Mouse (Mus musculus) midbrain, embryonic 12.5 days (tissue): ENCODE results near the gene Skiv2l. TPM values are rescaled to one million over a fixed set of nuclear protein-coding genes. Genes with fewer than 3 reads are reported as not detected.

Source experiments
- ATAC-seq: fragments of 200-750 bp; cut with Nextera tagmentation; 2 replicates; pipeline ENCODE4 v1.8.0; 2017; ENCODE audit warnings: low read depth, moderate TSS enrichment, moderate library complexity; ENCODE audit not compliant: low FRiP score
- H3K27ac ChIP-seq: fragments of 300-500 bp; sonication (generic); replicated peaks from 2 replicates; pipeline ENCODE4 v1.5.1; 2016; ENCODE audit warnings: mild to moderate bottlenecking
- H3K27me3 ChIP-seq: fragments of 300-500 bp; sonication (generic); 2 replicates; pipeline ENCODE4 v1.6.1; 2016; ENCODE audit warnings: mild to moderate bottlenecking
- H3K36me3 ChIP-seq: fragments of 300-500 bp; sonication (generic); 2 replicates; pipeline ENCODE4 v1.6.1; 2016
- H3K4me1 ChIP-seq: fragments of 300-500 bp; sonication (generic); 2 replicates; pipeline ENCODE4 v1.6.1; 2016
- H3K4me2 ChIP-seq: fragments of 300-500 bp; sonication (generic); replicated peaks from 2 replicates; pipeline ENCODE4 v1.6.1; 2016; ENCODE audit warnings: mild to moderate bottlenecking, moderate library complexity
- H3K4me3 ChIP-seq: fragments of 300-500 bp; sonication (generic); 2 replicates; pipeline ENCODE4 v1.5.1; 2016; ENCODE audit warnings: mild to moderate bottlenecking
- H3K9ac ChIP-seq: fragments of 300-500 bp; sonication (generic); replicated peaks from 2 replicates; pipeline ENCODE4 v1.6.1; 2016; ENCODE audit warnings: mild to moderate bottlenecking, moderate library complexity
- H3K9me3 ChIP-seq: fragments of 300-500 bp; sonication (generic); 2 replicates; pipeline ENCODE4 v1.6.1; 2016; ENCODE audit warnings: mild to moderate bottlenecking
- WGBS: fragments of 180-500 bp; shearing (Covaris S2); methylation state at CpG from one replicate; pipeline ENCODE4 v1.1.7; 2016; 5-methylcytosine and 5-hydroxymethylcytosine counted together
- polyA plus RNA-seq: library from polyadenylated mRNA; unstranded; fragments of >200 nt; fragmentation: Nextera tagmentation; extraction: Ambion mirVana; gene quantifications from 2 replicates; pipeline ENCODE4 v1.2.1, GENCODE M21; 2016

Gene Skiv2l
- polyA plus RNA-seq, 1 experiment from 2014 or later: 71.5 TPM

- no peak overlapping the region for H3K9ac ChIP-seq
- peaks cover 19% of the 10 kb centered on the region for H3K4me1 ChIP-seq
- 96% methylated on average over 2 of the region's 2 CpGs for WGBS
- H3K27ac ChIP-seq: no peak overlapping the region
- H3K4me3 ChIP-seq: no peak overlapping the region
- peaks cover 7% of the 10 kb centered on the region for H3K36me3 ChIP-seq
- no peaks in the 10 kb centered on the region for H3K27me3 ChIP-seq
- no peak overlapping the region for H3K4me2 ChIP-seq
- H3K9me3 ChIP-seq: no peaks in the 10 kb centered on the region
- no peak for ATAC-seq
These were observed 41.4 kb upstream of the Skiv2l start for GRCm38 (mm10) chr17:34891377-34891776.

GRCm38 (mm10) chr17:34890074-34890743 lies 40.2 kb upstream of the Skiv2l start:
- Histone ChIP-seq H3K9me3 (no peaks in the 10 kb centered on the region), H3K27me3 (no peaks in the 10 kb centered on the region), H3K9ac (no peak overlapping the region), H3K27ac (no peak overlapping the region), H3K4me1 (peaks cover 8% of the 10 kb centered on the region), H3K36me3 (no peaks in the 10 kb centered on the region), H3K4me2 (no peak overlapping the region), H3K4me3 (no peak overlapping the region)
- ATAC-seq: no peak
- 87% methylated on average over 12 of the region's 12 CpGs for WGBS

DNA sequence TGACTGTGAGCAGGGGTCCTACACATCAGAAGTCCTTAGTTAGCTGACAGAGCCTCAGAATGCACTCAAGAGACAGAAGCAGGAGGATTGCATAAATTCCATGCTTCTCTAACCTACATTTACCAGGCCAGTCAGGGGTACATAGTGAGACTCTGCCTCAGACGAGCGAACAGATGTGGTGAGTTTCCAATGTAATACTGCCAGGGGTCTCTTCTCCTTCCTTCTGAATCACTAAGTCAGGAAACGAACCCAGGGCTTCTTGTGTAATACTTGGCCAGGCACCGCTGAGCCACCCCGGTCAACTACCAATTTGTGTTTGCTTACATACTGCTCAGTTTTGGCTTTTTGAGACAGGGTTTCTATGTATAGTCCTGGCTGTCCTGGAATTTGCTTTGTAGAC lies 37.9 kb upstream of the Skiv2l start:
- WGBS: 87% methylated on average over 5 of the region's 5 CpGs

DNA sequence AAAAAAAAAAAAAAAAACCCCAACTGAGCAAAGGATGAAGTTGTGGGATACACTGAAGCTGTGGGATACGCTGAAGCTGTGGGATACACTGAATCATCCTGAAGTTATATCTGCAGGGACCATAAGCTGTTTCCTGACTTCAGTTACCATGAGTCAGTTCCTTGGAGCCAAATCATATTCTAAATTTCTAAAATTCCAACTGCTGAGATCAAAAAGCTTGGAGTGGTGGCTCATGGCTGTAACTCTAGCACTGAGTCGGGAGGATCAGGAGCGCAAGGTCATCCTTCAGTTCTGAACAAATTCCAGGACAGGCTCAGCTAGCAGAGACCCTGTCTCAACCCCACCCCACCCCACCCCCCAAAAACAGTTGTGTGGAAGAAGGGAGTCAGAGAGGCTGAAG lies 35.6 kb upstream of the Skiv2l start:
- WGBS: 80% methylated on average over 3 of the region's 3 CpGs
- Histone ChIP-seq H3K9ac (no peak overlapping the region), H3K9me3 (no peaks in the 10 kb centered on the region), H3K27ac (no peak overlapping the region), H3K4me2 (no peak overlapping the region), H3K4me3 (no peak overlapping the region), H3K27me3 (peaks cover 24% of the 10 kb centered on the region), H3K36me3 (no peaks in the 10 kb centered on the region), H3K4me1 (no peaks in the 10 kb centered on the region)
- no peak for ATAC-seq

More for the DNA sequence above, 37.9 kb upstream of the Skiv2l start:
- H3K36me3 ChIP-seq: no peaks in the 10 kb centered on the region
- no peaks in the 10 kb centered on the region for H3K9me3 ChIP-seq
- no peak overlapping the region for H3K4me3 ChIP-seq
- H3K27ac ChIP-seq: no peak overlapping the region
- H3K27me3 ChIP-seq: 0 out of 2 replicates have a peak, but pooled peaks cover 8% of the 10 kb centered on the region
- H3K4me1 ChIP-seq: no peaks in the 10 kb centered on the region
- no peak overlapping the region for H3K9ac ChIP-seq
- ATAC-seq: no peak
- no peak overlapping the region for H3K4me2 ChIP-seq

DNA sequence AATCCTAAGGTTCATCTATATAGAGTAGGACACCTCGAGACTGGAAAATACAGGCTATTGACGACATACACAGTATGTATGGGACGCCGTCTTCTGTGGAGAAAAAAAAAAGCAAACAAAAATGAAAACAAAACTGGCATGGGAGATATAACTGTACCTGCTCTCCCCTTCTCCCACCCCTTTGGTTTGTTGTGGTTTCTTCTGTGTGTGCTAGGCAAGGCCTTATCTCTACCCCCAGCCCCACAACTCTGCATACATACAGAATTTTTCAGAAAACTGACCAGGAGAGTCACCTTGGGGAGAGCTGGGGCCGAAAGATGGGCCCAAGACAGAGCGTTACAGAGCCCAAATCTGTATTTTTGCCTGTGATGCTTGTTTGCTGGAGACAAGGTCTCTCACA lies 34.7 kb upstream of the Skiv2l start:
- Histone ChIP-seq H3K27ac (no peak overlapping the region), H3K4me1 (no peaks in the 10 kb centered on the region), H3K36me3 (no peaks in the 10 kb centered on the region), H3K9ac (no peak overlapping the region), H3K9me3 (no peaks in the 10 kb centered on the region), H3K4me2 (no peak overlapping the region), H3K27me3 (peaks cover 32% of the 10 kb centered on the region), H3K4me3 (no peak overlapping the region)
- WGBS: 89% methylated on average over 6 of the region's 6 CpGs
- ATAC-seq: no peak

- no peak overlapping the region for H3K4me2 ChIP-seq
- H3K9ac ChIP-seq: no peak overlapping the region
- WGBS: 67% methylated on average over 3 of the region's 3 CpGs
- H3K4me3 ChIP-seq: no peak overlapping the region
- H3K27ac ChIP-seq: no peak overlapping the region
- no peaks in the 10 kb centered on the region for H3K9me3 ChIP-seq
- ATAC-seq: no peak
- H3K36me3 ChIP-seq: no peaks in the 10 kb centered on the region
- H3K4me1 ChIP-seq: no peaks in the 10 kb centered on the region
- H3K27me3 ChIP-seq: peaks cover 32% of the 10 kb centered on the region
These were observed 33.3 kb upstream of the Skiv2l start for GRCm38 (mm10) chr17:34883332-34883731.

DNA sequence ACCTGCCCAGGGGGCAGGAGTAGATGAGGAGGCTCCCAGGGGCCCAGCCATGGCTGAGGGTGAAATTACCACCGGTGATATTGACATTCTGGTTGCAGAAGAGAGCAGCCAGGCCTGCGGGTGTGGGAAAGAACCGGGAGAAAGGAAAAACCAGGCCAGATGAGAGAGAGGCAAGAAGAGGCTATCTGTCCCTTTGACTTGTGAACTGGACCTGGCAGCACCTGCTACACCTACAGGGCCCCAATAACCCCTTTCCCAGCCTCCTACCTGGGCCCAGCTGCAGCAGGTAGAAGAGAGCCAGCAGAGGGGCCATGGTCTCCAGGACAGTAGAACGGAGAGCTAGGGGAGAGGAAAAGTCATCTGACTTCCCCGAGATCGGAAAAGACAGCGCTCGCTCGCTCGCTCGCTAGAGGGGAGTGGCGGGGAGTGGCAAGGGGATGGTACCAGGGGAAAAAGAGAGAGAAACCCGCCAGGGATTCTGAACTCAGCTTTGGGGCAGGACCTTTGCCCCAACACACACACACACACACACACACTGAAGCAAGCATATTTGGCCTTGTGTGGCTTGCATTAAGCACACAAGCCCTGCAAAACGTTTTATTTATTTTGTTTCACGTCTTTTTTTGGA lies 31.8 kb upstream of the Skiv2l start, which contains the start of gene Gm20547:
Gene Gm20547, minus strand, starts transcription at position 360 of the 628 bp plus-strand sequence.
- Histone ChIP-seq H3K36me3 (no peaks in the 10 kb centered on the region), H3K4me3 (no peak within 1 kb of the TSS), H3K9me3 (no peaks in the 10 kb centered on the region), H3K27me3 (peaks cover 32% of the 10 kb centered on the region), H3K4me1 (no peaks in the 10 kb centered on the region), H3K27ac (no peak within 1 kb of the TSS), H3K9ac (peak within 1 kb of the TSS; percentile 21; the same call in 1 of the 2 replicates), H3K4me2 (no peak within 1 kb of the TSS)
- WGBS: 6% methylated on average over 15 of the region's 15 CpGs
- ATAC-seq: no peak

DNA sequence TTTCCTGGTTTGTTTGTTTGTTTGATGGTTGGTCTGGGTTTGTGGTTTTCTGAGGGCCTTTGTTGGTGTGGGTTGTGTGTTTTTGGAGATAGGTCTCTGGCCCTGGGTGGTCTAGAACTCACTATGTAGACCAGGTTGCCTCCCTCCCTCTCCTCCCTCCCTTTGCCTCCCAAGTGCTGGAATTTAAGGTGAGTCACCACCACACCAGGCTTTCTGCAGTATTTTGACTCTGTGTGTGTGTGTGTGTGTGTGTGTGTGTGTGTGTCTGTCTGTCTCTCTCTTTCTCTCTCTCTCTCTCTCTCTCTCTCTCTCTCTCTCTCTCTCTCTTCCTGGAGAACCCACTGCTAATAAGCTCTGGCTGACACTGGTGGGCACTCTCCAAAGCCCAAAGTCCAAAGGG lies 31.2 kb upstream of the Skiv2l start:
- H3K4me2 ChIP-seq: no peak overlapping the region
- no peak for ATAC-seq
- H3K9me3 ChIP-seq: no peaks in the 10 kb centered on the region
- H3K4me1 ChIP-seq: no peaks in the 10 kb centered on the region
- H3K27me3 ChIP-seq: peaks cover 32% of the 10 kb centered on the region
- no peak overlapping the region for H3K27ac ChIP-seq
- no peak overlapping the region for H3K4me3 ChIP-seq
- no peaks in the 10 kb centered on the region for H3K36me3 ChIP-seq
- H3K9ac ChIP-seq: no peak overlapping the region

GRCm38 (mm10) chr17:34879336-34879879 lies 29.4 kb upstream of the Skiv2l start, which contains the start of gene Zbtb12:
Gene Zbtb12, plus strand, starts transcription at chr17:34879483.
- Histone ChIP-seq H3K27me3 (peaks cover 32% of the 10 kb centered on the region), H3K27ac (no peak within 1 kb of the TSS), H3K9me3 (no peaks in the 10 kb centered on the region), H3K4me1 (no peaks in the 10 kb centered on the region), H3K36me3 (no peaks in the 10 kb centered on the region), H3K4me2 (no peak within 1 kb of the TSS), H3K9ac (no peak within 1 kb of the TSS), H3K4me3 (no peak within 1 kb of the TSS)
- no peak for ATAC-seq
- WGBS: 70% methylated on average over 11 of the region's 11 CpGs

DNA sequence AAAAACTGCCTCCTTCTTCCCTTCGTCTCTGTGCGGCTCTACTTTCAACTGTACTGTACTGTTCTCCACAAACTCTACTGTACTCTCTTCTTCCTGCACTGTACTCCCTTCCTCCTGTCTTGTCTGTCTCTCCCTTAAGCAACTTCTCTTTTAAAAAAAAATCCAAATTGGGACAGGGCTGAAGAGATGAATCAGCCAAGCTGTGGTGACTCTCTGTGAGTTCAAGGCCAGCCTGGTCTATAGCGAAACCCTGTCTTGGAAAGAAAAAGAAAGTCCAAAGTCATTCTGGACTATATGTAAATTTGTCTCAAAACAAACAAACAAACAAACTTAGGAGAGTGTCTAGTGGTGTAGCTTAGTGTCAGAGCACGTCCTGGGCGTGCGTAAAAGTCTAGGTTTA lies 24.3 kb upstream of the Skiv2l start:
- Histone ChIP-seq H3K4me1 (no peaks in the 10 kb centered on the region), H3K27me3 (no peaks in the 10 kb centered on the region), H3K36me3 (no peaks in the 10 kb centered on the region), H3K4me2 (no peak overlapping the region), H3K9ac (no peak overlapping the region), H3K27ac (no peak overlapping the region), H3K4me3 (no peak overlapping the region), H3K9me3 (no peaks in the 10 kb centered on the region)
- 97% methylated on average over 6 of the region's 6 CpGs for WGBS
- no peak for ATAC-seq

- Histone ChIP-seq H3K9me3 (no peaks in the 10 kb centered on the region), H3K4me1 (no peaks in the 10 kb centered on the region)
- WGBS: 73% methylated on average over 7 of the region's 7 CpGs
These were observed 16.0 kb upstream of the Skiv2l start for GRCm38 (mm10) chr17:34865981-34866380.

GRCm38 (mm10) chr17:34862416-34863081 lies 12.5 kb upstream of the Skiv2l start, which contains the start of gene Cfb:
Gene Cfb, minus strand, starts transcription at chr17:34862518.
- Histone ChIP-seq H3K4me2 (no peak within 1 kb of the TSS), H3K36me3 (0 out of 2 replicates have a peak, but pooled peaks cover 5% of the 10 kb centered on the region), H3K27ac (no peak within 1 kb of the TSS), H3K27me3 (0 out of 2 replicates have a peak, but pooled peaks cover 3% of the 10 kb centered on the region), H3K4me3 (no peak within 1 kb of the TSS), H3K9ac (no peak within 1 kb of the TSS), H3K9me3 (no peaks in the 10 kb centered on the region), H3K4me1 (no peaks in the 10 kb centered on the region)
- WGBS: 78% methylated on average over 8 of the region's 8 CpGs
- ATAC-seq: no peak

More at GRCm38 (mm10) chr17:34865981-34866380, 16.0 kb upstream of the Skiv2l start:
- no peak overlapping the region for H3K9ac ChIP-seq
- no peaks in the 10 kb centered on the region for H3K36me3 ChIP-seq
- no peak overlapping the region for H3K4me3 ChIP-seq
- H3K27me3 ChIP-seq: 0 out of 2 replicates have a peak, but pooled peaks cover 3% of the 10 kb centered on the region
- H3K27ac ChIP-seq: no peak overlapping the region
- no peak overlapping the region for H3K4me2 ChIP-seq
- ATAC-seq: no peak
